Mouse (Mus musculus) layer of hippocampus, adult 18-20 months (tissue): ENCODE results near the gene Gm10413. TPM values are rescaled to one million over a fixed set of nuclear protein-coding genes. Genes with fewer than 3 reads are reported as not detected.
"Not testable (repeated sequence)": the region's sequence is repeated elsewhere in the genome, so short reads cannot be mapped to it uniquely, and the experiment has no call there.

Source experiments
- DNase-seq, 2 experiments: peaks; one replicate each; pipeline ENCODE4 v3.0.0; 2022; ENCODE audit warnings: low spot score in 2 of 2
- long read RNA-seq: library from polyadenylated mRNA; stranded (forward); transcript quantifications from one replicate; pipeline ENCODE4 v2.0.0, GENCODE M21; 2021
- total RNA-seq, 2 experiments: library from RNA; stranded (reverse); gene quantifications; 2 replicates each; pipeline ENCODE4 v1.2.3; 2021

The Gm10413 gene
- not detected for total RNA-seq
- long read RNA-seq, result 0 reads

- not testable (repeated sequence) for DNase-seq
These were observed at the start of gene Gm10413 for GRCm38 (mm10) chr14:3394793-3395192. Gene Gm10413 (plus strand): TSS chr14:3395093.

- not testable (repeated sequence) for DNase-seq
These were observed 17.4 kb downstream of the Gm10413 start, which contains the start of gene Gm10409 for GRCm38 (mm10) chr14:3412314-3412713. Gene Gm10409 (plus strand): TSS chr14:3412614.

- not testable (repeated sequence) for DNase-seq
These were observed 32.9 kb downstream of the Gm10413 start, which contains the start of gene Gm3005 for GRCm38 (mm10) chr14:3427803-3428202. Gene Gm3005 (plus strand): TSS chr14:3428103.

- not testable (repeated sequence) for DNase-seq
These were observed 54.2 kb downstream of the Gm10413 start, which contains the start of gene Gm10408 for GRCm38 (mm10) chr14:3449079-3449478. Gene Gm10408 (plus strand): TSS chr14:3449379.

Other genes with a start within 250 kb of the Gm10413 start
- not detected for gene Gm5795, start 206.8 kb upstream of the Gm10413 start, total RNA-seq
- 1 to 10 TPM; 3.4 to 3.9 TPM for gene D830030K20Rik, start 186.6 kb upstream of the Gm10413 start, total RNA-seq
- gene Gm2956, start 62.5 kb upstream of the Gm10413 start, total RNA-seq, result under 1 TPM in 1 of 2 experiments, not detected in 1; 0.52 TPM
- gene Gm10409, start 17.5 kb downstream of the Gm10413 start, total RNA-seq, result 1 to 10 TPM; 2.5 to 3.4 TPM
- not detected for gene Gm3005, start 33.0 kb downstream of the Gm10413 start, total RNA-seq
- gene Gm10408, start 54.3 kb downstream of the Gm10413 start, total RNA-seq, result not detected
- gene Gm3012, start 239.4 kb downstream of the Gm10413 start, total RNA-seq, result not detected